Mouse (Mus musculus) intestine, postnatal 0 days (tissue): ENCODE measurements around the gene Kcnj8. TPM values are rescaled to one million over a fixed set of nuclear protein-coding genes. Genes with fewer than 3 reads are reported as not detected.

Experiments
- ATAC-seq: fragments of 200-750 bp; cut with Nextera tagmentation; 2 replicates; pipeline ENCODE4 v1.8.0; 2017; ENCODE audit warnings: mild to moderate bottlenecking, moderate TSS enrichment, moderate library complexity
- H3K27ac ChIP-seq: fragments of 300-500 bp; sonication (generic); 2 replicates; pipeline ENCODE4 v1.5.1; 2014; ENCODE audit warnings: mild to moderate bottlenecking, low read depth, low read length, moderate library complexity
- H3K27me3 ChIP-seq: fragments of 300-500 bp; sonication (generic); replicated peaks from 2 replicates; pipeline ENCODE4 v1.6.1; 2014; ENCODE audit warnings: low read length, mixed read lengths; ENCODE audit not compliant: control insufficient read depth, insufficient read depth
- H3K36me3 ChIP-seq: fragments of 300-500 bp; sonication (generic); 2 replicates; pipeline ENCODE4 v1.6.1; 2014; ENCODE audit warnings: mild to moderate bottlenecking, moderate library complexity; ENCODE audit not compliant: control insufficient read depth, insufficient read depth
- H3K4me1 ChIP-seq: fragments of 300-500 bp; sonication (generic); replicated peaks from 2 replicates; pipeline ENCODE4 v1.6.1; 2014; ENCODE audit warnings: antibody characterized with exemption, low read length, mixed read lengths; ENCODE audit not compliant: control insufficient read depth, insufficient read depth
- H3K4me2 ChIP-seq: fragments of 300-500 bp; sonication (generic); replicated peaks from 2 replicates; pipeline ENCODE4 v1.6.1; 2014; ENCODE audit warnings: low read depth, mild to moderate bottlenecking, moderate library complexity
- H3K4me3 ChIP-seq: fragments of 300-500 bp; sonication (generic); 2 replicates; pipeline ENCODE4 v1.5.1; 2014; ENCODE audit warnings: low read depth, low read length
- H3K9ac ChIP-seq: fragments of 300-500 bp; sonication (generic); 2 replicates; pipeline ENCODE4 v1.6.1; 2014; ENCODE audit warnings: mild to moderate bottlenecking, low read depth, low read length
- H3K9me3 ChIP-seq: fragments of 300-500 bp; sonication (generic); 2 replicates; pipeline ENCODE4 v1.6.1; 2016; ENCODE audit warnings: mixed run types; ENCODE audit not compliant: control insufficient read depth
- CTCF ChIP-seq: sonication (generic); IDR thresholded peaks from 2 replicates; pipeline ENCODE4 v1.5.1; 2016; ENCODE audit warnings: low read depth, mild to moderate bottlenecking, control low read depth, antibody characterized with exemption, moderate library complexity
- WGBS: fragments of 180-500 bp; shearing (Covaris S2); extraction: QIAGEN DNeasy Blood & Tissue Kit; methylation state at CpG from one replicate; pipeline ENCODE4 v1.1.7; 2014; 5-methylcytosine and 5-hydroxymethylcytosine counted together
- polyA plus RNA-seq: library from polyadenylated mRNA; unstranded; fragments of >200 nt; fragmentation: Nextera tagmentation; extraction: Ambion mirVana; gene quantifications from 2 replicates; pipeline ENCODE4 v1.2.1, GENCODE M21; 2015

Gene Kcnj8
- polyA plus RNA-seq, 1 experiment from 2014 or later, result 28.7 TPM

DNA sequence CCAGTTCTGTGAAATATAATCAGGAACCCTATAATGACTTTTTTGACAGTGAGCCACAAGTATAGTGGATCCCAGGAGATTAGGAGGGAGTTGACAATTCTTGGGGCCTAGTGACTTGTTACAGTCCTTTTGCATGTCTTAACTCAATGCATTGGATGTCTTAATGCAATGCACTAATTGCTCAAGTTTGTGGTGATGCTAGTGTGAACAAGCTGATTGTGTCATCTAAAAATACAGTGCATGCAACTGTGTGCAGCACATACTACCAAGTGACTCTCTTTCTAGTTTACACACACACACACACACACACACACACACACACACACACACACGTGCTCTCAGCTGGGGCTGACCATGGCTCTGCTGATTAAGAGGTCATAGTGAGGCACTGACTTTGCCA is 15.4 kb downstream of the Kcnj8 start:
- Histone ChIP-seq H3K27ac (no peak overlapping the region), H3K36me3 (no peaks in the 10 kb centered on the region), H3K9ac (no peak overlapping the region), H3K4me2 (no peak overlapping the region), H3K4me1 (no peaks in the 10 kb centered on the region), H3K9me3 (no peaks in the 10 kb centered on the region), H3K27me3 (no peaks in the 10 kb centered on the region), H3K4me3 (no peak overlapping the region)
- TF ChIP-seq CTCF, result no peak
- 50% methylated on average over 1 of the region's 1 CpGs for WGBS
- ATAC-seq, result no peak

DNA sequence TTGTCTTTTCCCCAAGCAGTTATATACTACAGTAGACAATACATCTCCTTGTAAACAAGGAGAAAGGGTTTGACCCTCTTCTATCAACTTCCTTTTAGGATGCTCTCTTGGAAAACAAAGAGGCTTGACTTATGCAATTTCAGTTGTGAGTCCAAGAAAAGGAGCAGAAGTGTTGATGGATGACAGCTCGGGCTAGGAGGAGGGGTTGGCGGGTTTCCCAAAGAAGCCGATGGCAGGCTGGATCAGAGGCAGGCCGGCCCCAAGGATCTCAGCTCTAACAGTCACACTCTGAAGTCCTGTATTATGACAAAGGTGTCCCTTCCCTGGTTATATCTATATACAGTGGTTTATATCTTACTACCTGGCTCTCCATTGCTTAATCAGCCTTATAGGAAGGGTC is 19.9 kb downstream of the Kcnj8 start:
- H3K9me3 ChIP-seq, result no peaks in the 10 kb centered on the region
- H3K4me2 ChIP-seq, result no peak overlapping the region
- no peaks in the 10 kb centered on the region for H3K36me3 ChIP-seq
- H3K4me3 ChIP-seq, result no peak overlapping the region
- no peak overlapping the region for H3K9ac ChIP-seq
- H3K27ac ChIP-seq, result no peak overlapping the region
- 47% methylated on average over 4 of the region's 4 CpGs for WGBS
- H3K27me3 ChIP-seq, result no peaks in the 10 kb centered on the region
- TF ChIP-seq CTCF, result no peak
- no peak for ATAC-seq
- H3K4me1 ChIP-seq, result no peaks in the 10 kb centered on the region

DNA sequence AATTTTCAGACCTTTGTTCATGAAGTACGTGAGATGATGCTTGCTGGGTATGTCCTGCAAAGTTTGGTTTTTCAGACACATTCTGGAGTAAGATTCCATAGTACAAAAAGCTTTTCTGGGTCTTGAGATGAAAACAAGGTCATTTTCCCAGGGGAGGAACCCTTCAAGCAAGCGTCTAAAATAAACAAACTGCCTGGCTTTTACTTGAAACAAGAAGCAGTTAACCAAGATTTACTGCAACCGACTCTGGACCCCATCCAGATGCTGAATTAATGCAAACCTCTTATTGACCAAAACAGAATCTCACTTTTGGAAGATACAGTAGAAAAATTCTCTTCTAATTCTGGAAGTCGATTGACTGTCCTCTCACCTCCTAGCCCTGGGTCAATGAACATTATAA is 20.5 kb downstream of the Kcnj8 start:
- no peak for ATAC-seq
- no peak for TF ChIP-seq CTCF
- no peak overlapping the region for H3K9ac ChIP-seq
- H3K27ac ChIP-seq, result no peak overlapping the region
- no peaks in the 10 kb centered on the region for H3K36me3 ChIP-seq
- no peaks in the 10 kb centered on the region for H3K9me3 ChIP-seq
- no peak overlapping the region for H3K4me3 ChIP-seq
- no peaks in the 10 kb centered on the region for H3K27me3 ChIP-seq
- 42% methylated on average over 4 of the region's 4 CpGs for WGBS
- no peaks in the 10 kb centered on the region for H3K4me1 ChIP-seq
- no peak overlapping the region for H3K4me2 ChIP-seq

DNA sequence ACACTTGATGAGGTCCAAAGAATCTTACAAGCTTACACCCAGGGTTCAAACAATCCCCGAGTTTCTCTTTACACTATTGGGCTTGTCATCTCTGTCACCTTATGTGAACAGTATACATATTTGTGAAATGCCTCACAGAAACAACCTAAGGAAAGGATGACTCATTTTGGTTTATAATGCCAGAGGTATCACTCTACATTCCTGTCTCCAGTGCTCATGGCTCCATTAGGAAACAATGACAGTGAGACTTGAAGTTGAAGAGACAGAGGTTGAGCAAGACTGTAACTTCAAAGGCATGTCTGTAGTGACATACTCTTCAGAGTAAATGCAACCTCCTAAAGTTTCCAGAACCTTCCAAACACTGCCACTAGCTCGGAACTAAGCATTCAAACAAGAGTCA is 23.0 kb downstream of the Kcnj8 start:
- no peaks in the 10 kb centered on the region for H3K9me3 ChIP-seq
- H3K27me3 ChIP-seq, result no peaks in the 10 kb centered on the region
- 77% methylated on average over 2 of the region's 2 CpGs for whole genome bisulfite sequencing
- no peak overlapping the region for H3K4me3 ChIP-seq
- TF ChIP-seq CTCF, result no peak
- H3K4me2 ChIP-seq, result no peak overlapping the region
- H3K4me1 ChIP-seq, result no peaks in the 10 kb centered on the region
- H3K36me3 ChIP-seq, result no peaks in the 10 kb centered on the region
- H3K9ac ChIP-seq, result no peak overlapping the region
- ATAC-seq, result no peak
- no peak overlapping the region for H3K27ac ChIP-seq

DNA sequence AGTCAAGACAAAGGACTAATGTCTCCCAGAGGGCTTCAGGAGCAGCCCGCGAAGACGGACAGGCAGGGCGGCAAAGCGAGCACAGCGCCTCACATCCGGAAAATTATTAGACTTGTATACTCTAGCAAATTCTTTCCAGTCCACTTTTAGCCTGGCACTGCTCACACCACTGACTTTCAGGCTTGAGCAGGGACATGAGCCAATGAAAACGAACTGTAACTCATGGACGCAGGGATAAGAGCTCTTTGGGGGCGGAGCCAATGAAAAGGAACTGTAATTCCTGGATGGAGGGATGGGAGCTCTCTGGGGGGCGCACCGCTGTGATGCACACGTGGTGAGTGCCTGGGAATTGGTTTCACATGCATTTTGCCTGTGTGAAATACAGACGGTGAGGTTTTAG is 26.3 kb downstream of the Kcnj8 start:
- WGBS, result 56% methylated on average over 14 of the region's 14 CpGs
- no peak for ATAC-seq
- H3K27ac ChIP-seq, result 0 out of 2 replicates have a peak overlapping the region, but pooled peaks have one; percentile 15
- no peaks in the 10 kb centered on the region for H3K9me3 ChIP-seq
- H3K4me3 ChIP-seq, result no peak overlapping the region
- H3K4me1 ChIP-seq, result no peaks in the 10 kb centered on the region
- no peaks in the 10 kb centered on the region for H3K36me3 ChIP-seq
- 0 out of 2 replicates have a peak, but pooled peaks have one; percentile 15 for TF ChIP-seq CTCF
- no peaks in the 10 kb centered on the region for H3K27me3 ChIP-seq
- H3K4me2 ChIP-seq, result 0 out of 2 replicates have a peak overlapping the region, but pooled peaks have one; percentile 10
- no peak overlapping the region for H3K9ac ChIP-seq

DNA sequence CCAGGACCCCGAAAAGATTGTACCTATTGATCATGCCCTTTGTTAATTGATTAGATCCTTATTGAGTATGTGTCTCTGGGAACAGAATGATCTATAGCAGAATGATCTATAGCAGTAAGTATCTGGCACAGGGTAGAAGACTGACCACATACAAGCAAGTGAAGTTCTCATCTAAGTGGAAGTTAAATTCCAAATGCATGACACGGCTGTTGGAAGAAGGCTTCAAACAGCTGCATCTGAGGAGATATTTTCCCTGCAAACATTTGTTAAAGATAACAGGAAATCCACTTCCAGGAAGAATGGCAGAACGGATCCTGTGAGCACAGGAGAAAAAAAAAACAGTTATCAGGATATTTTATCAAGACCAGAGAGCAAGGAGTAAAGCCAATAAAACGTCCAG is 27.8 kb downstream of the Kcnj8 start:
- H3K27ac ChIP-seq, result no peak overlapping the region
- no peak overlapping the region for H3K9ac ChIP-seq
- no peaks in the 10 kb centered on the region for H3K27me3 ChIP-seq
- no peak overlapping the region for H3K4me2 ChIP-seq
- no peaks in the 10 kb centered on the region for H3K36me3 ChIP-seq
- 27% methylated on average over 4 of the region's 4 CpGs for WGBS
- no peak for ATAC-seq
- H3K9me3 ChIP-seq, result no peaks in the 10 kb centered on the region
- no peak for TF ChIP-seq CTCF
- no peak overlapping the region for H3K4me3 ChIP-seq
- H3K4me1 ChIP-seq, result no peaks in the 10 kb centered on the region

DNA sequence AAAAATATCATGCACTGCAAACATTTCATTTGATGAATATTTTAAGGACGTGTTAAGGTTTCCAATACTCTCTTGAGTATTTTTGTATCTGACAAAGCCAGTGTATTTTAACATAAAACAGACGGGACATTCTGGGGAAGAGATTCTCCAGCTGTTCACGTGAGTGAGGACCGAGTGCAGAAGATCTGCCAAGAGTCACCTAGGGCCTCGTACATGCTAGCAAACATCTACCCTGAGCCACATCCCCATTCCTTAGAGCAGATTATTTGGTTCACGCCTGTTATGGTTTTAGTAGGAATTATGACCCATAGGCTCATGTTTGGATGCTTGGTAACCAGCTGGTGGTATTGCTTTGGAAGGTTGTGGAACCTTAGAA is 28.6 kb downstream of the Kcnj8 start:
- ATAC-seq, result no peak
- no peak for TF ChIP-seq CTCF
- WGBS, result 70% methylated on average over 6 of the region's 6 CpGs

More for the DNA sequence above, 28.6 kb downstream of the Kcnj8 start:
- no peak overlapping the region for H3K4me2 ChIP-seq
- H3K9ac ChIP-seq, result no peak overlapping the region
- H3K27me3 ChIP-seq, result no peaks in the 10 kb centered on the region
- no peaks in the 10 kb centered on the region for H3K4me1 ChIP-seq
- H3K36me3 ChIP-seq, result no peaks in the 10 kb centered on the region
- H3K4me3 ChIP-seq, result no peak overlapping the region
- no peak overlapping the region for H3K27ac ChIP-seq
- H3K9me3 ChIP-seq, result no peaks in the 10 kb centered on the region
